Mouse (Mus musculus) thymus, adult 2 months (tissue): Measurements from ENCODE around the gene Bri3bp.
A peak's percentile ranks its signal among the peaks of the same experiment; 100 is the strongest.

Experiments
- CTCF ChIP-seq: fragments of 200-500 bp; IDR thresholded peaks from 2 replicates; pipeline ENCODE4 v1.5.1; 2012; ENCODE audit warnings: mild to moderate bottlenecking, control low read depth, low read length, moderate library complexity, borderline replicate concordance; ENCODE audit not compliant: control insufficient read depth, poor library complexity, insufficient read depth; ENCODE audit errors: extremely low read depth
- POLR2A ChIP-seq: fragments of 200-500 bp; IDR thresholded peaks from 2 replicates; pipeline ENCODE4 v1.6.1; 2012; ENCODE audit warnings: mild to moderate bottlenecking, low read length, control low read depth, moderate library complexity; ENCODE audit not compliant: control insufficient read depth, poor library complexity, insufficient read depth; ENCODE audit errors: extremely low read depth

- TF ChIP-seq CTCF (no peak), POLR2A (peak; percentile 68)
Observed at GRCm38 (mm10) chr5:125433793-125434337, 7.5 kb upstream of the Bri3bp start, which contains the start of gene Dhx37.
